Mouse (Mus musculus) forebrain, embryonic 16.5 days (tissue): ENCODE measurements around the gene Fam189a2. TPM values are rescaled to one million over a fixed set of nuclear protein-coding genes. Genes with fewer than 3 reads are reported as not detected.

Source experiments
- ATAC-seq: fragments of 200-750 bp; cut with Nextera tagmentation; 2 replicates; pipeline ENCODE4 v1.8.0; 2017; ENCODE audit warnings: mild to moderate bottlenecking, moderate library complexity
- H3K27ac ChIP-seq: fragments of 300-500 bp; sonication (generic); 2 replicates; pipeline ENCODE4 v1.5.1; 2014; ENCODE audit warnings: low read length, control low read depth
- H3K27me3 ChIP-seq: fragments of 300-500 bp; sonication (generic); replicated peaks from 2 replicates; pipeline ENCODE4 v1.6.1; 2014; ENCODE audit warnings: low read length; ENCODE audit not compliant: control insufficient read depth, insufficient read depth
- H3K36me3 ChIP-seq: fragments of 300-500 bp; sonication (generic); 2 replicates; pipeline ENCODE4 v1.6.1; 2014; ENCODE audit not compliant: control insufficient read depth, insufficient read depth
- H3K4me1 ChIP-seq: fragments of 300-500 bp; sonication (generic); replicated peaks from 2 replicates; pipeline ENCODE4 v1.6.1; 2014; ENCODE audit warnings: low read length; ENCODE audit not compliant: control insufficient read depth, insufficient read depth
- H3K4me2 ChIP-seq: fragments of 300-500 bp; sonication (generic); 2 replicates; pipeline ENCODE4 v1.6.1; 2014; ENCODE audit warnings: mild to moderate bottlenecking, low read length, control low read depth
- H3K4me3 ChIP-seq: fragments of 300-500 bp; sonication (generic); replicated peaks from 2 replicates; pipeline ENCODE4 v1.5.1; 2014; ENCODE audit warnings: mild to moderate bottlenecking, low read length, control low read depth
- H3K9ac ChIP-seq: fragments of 300-500 bp; sonication (generic); replicated peaks from 2 replicates; pipeline ENCODE4 v1.6.1; 2014; ENCODE audit warnings: low read depth, low read length, control low read depth
- H3K9me3 ChIP-seq: fragments of 300-500 bp; sonication (generic); 2 replicates; pipeline ENCODE4 v1.6.1; 2016; ENCODE audit warnings: low read length; ENCODE audit not compliant: control insufficient read depth
- WGBS: fragments of 180-500 bp; shearing (Covaris S2); extraction: QIAGEN DNeasy Blood & Tissue Kit; methylation state at CpG from one replicate; pipeline ENCODE4 v1.1.7; 2014; 5-methylcytosine and 5-hydroxymethylcytosine counted together
- polyA plus RNA-seq: library from polyadenylated mRNA; unstranded; fragments of >200 nt; fragmentation: Nextera tagmentation; extraction: Ambion mirVana; gene quantifications from 2 replicates; pipeline ENCODE4 v1.2.1, GENCODE M21; 2015

The Fam189a2 gene
- polyA plus RNA-seq, 1 experiment from 2014 or later = 1.1 TPM

DNA sequence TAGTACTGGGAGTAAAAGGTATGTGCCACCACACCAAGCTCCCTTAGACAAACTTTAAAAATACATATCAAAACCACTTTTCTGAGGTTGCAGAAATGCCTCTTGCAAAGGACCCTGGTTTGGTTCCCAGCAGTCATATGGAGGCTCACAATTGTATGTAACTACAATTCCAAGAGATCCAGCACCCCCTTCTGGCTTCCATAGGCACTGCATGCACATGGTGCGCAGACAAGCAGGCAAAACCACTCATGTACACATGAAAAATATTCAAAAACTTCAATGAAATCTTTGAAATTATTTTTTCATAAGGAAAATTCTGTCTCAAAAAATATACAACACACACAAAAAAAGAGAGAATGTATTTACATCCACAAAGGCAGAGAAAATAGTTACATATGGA is 26.1 kb upstream of the Fam189a2 start:
- no peak overlapping the region for H3K9ac ChIP-seq
- H3K4me3 ChIP-seq = no peak overlapping the region
- no peak overlapping the region for H3K4me2 ChIP-seq
- no peaks in the 10 kb centered on the region for H3K9me3 ChIP-seq
- H3K4me1 ChIP-seq = peaks cover 2% of the 10 kb centered on the region; the same call in 1 of the 2 replicates
- H3K27ac ChIP-seq = no peak overlapping the region
- WGBS = 98% methylated on average over 1 of the region's 1 CpGs
- no peak for ATAC-seq
- no peaks in the 10 kb centered on the region for H3K36me3 ChIP-seq
- no peaks in the 10 kb centered on the region for H3K27me3 ChIP-seq

- Histone ChIP-seq H3K9ac (no peak overlapping the region), H3K4me2 (no peak overlapping the region), H3K36me3 (no peaks in the 10 kb centered on the region), H3K4me3 (no peak overlapping the region), H3K27ac (no peak overlapping the region), H3K9me3 (no peaks in the 10 kb centered on the region), H3K27me3 (no peaks in the 10 kb centered on the region), H3K4me1 (peaks cover 2% of the 10 kb centered on the region; the same call in 1 of the 2 replicates)
- 60% methylated on average over 2 of the region's 2 CpGs for WGBS
- no peak for ATAC-seq
Measured at GRCm38 (mm10) chr19:24054904-24055303, 24.1 kb upstream of the Fam189a2 start.

DNA sequence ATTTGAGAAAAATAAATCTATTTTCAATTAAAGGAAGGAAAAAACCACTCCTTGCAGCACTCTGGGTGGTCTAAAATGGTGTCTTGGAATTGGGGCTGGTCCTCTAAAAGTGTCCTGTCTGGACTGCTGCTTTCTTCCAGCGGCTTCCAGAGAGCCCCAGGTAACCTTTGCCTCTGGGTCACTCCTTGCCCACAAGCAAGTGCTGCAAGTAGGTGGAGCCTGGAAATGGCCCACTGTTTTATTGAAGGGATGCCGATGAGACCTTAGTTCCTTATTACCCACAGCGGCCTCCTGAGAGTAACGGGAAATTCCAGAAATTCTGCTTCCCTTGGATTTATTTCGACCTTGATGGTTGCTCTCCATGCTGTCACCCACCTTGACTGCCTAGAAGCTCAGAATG is 23.4 kb upstream of the Fam189a2 start:
- ATAC-seq = no peak
- no peaks in the 10 kb centered on the region for H3K9me3 ChIP-seq
- 84% methylated on average over 5 of the region's 5 CpGs for WGBS
- H3K4me3 ChIP-seq = no peak overlapping the region
- no peaks in the 10 kb centered on the region for H3K36me3 ChIP-seq
- H3K9ac ChIP-seq = no peak overlapping the region
- H3K4me1 ChIP-seq = peaks cover 2% of the 10 kb centered on the region; the same call in 1 of the 2 replicates
- no peak overlapping the region for H3K4me2 ChIP-seq
- H3K27me3 ChIP-seq = no peaks in the 10 kb centered on the region
- no peak overlapping the region for H3K27ac ChIP-seq

- Histone ChIP-seq H3K36me3 (no peaks in the 10 kb centered on the region), H3K27me3 (no peaks in the 10 kb centered on the region), H3K9ac (no peak overlapping the region), H3K4me2 (no peak overlapping the region), H3K9me3 (no peaks in the 10 kb centered on the region), H3K4me1 (peaks cover 2% of the 10 kb centered on the region; the same call in 1 of the 2 replicates), H3K27ac (no peak overlapping the region), H3K4me3 (no peak overlapping the region)
- no peak for ATAC-seq
- 75% methylated on average over 2 of the region's 2 CpGs for WGBS
Measured at GRCm38 (mm10) chr19:24050514-24050913, 19.7 kb upstream of the Fam189a2 start.

DNA sequence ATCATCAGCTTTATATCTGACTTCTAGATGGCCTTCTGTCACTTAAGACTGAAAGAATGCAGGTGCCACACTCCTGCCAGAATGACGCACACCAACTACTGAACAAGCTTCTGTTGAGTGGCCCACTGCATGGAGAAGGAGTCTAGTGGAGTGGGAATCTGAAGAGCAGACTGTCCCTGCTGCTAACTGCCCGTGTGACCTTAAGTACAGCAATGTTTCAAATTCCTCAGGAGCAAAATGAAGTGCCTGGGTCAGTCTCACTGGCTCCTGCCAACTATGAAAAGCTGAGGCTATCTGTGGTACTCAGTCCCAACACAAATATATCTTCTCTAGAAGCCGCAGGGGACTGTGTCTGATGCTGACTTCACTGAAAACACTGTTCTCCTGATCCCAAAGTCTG is 18.5 kb upstream of the Fam189a2 start:
- Histone ChIP-seq H3K4me2 (no peak overlapping the region), H3K4me1 (no peaks in the 10 kb centered on the region), H3K27ac (no peak overlapping the region), H3K9ac (no peak overlapping the region), H3K4me3 (no peak overlapping the region), H3K36me3 (no peaks in the 10 kb centered on the region), H3K9me3 (no peaks in the 10 kb centered on the region), H3K27me3 (no peaks in the 10 kb centered on the region)
- no peak for ATAC-seq
- WGBS = 85% methylated on average over 3 of the region's 3 CpGs

- H3K9ac ChIP-seq = no peak overlapping the region
- no peaks in the 10 kb centered on the region for H3K9me3 ChIP-seq
- no peaks in the 10 kb centered on the region for H3K36me3 ChIP-seq
- H3K27ac ChIP-seq = no peak overlapping the region
- whole genome bisulfite sequencing = 94% methylated on average over 10 of the region's 10 CpGs
- no peaks in the 10 kb centered on the region for H3K4me1 ChIP-seq
- no peak overlapping the region for H3K4me3 ChIP-seq
- no peak for ATAC-seq
- no peaks in the 10 kb centered on the region for H3K27me3 ChIP-seq
- H3K4me2 ChIP-seq = no peak overlapping the region
Measured at GRCm38 (mm10) chr19:24046395-24046993, 15.7 kb upstream of the Fam189a2 start.

DNA sequence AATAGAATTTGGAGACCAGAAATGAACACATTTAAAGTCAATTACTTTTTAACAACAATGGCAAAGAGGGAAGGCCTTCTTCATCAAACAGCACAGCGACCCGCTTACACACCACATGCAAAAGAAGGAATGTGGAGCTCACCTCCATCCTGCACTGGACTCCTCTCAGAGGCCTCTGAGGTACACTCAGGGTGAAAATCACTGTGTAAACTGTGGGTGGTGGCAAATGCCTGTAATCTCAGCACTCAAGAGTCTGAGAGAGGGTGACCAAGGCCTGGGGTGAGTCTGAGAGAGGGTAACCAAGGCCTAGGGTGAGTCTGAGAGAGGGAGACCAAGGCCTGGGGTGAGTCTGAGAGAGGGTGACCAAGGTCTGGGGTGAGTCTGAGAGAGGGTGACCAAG is 11.6 kb upstream of the Fam189a2 start:
- Histone ChIP-seq H3K9ac (no peak overlapping the region), H3K27me3 (no peaks in the 10 kb centered on the region), H3K4me2 (no peak overlapping the region), H3K9me3 (no peaks in the 10 kb centered on the region), H3K27ac (no peak overlapping the region), H3K4me1 (no peaks in the 10 kb centered on the region), H3K4me3 (no peak overlapping the region), H3K36me3 (no peaks in the 10 kb centered on the region)
- ATAC-seq = no peak
- 99% methylated on average over 2 of the region's 2 CpGs for WGBS

- Histone ChIP-seq H3K36me3 (no peaks in the 10 kb centered on the region), H3K9me3 (no peaks in the 10 kb centered on the region), H3K4me3 (no peak overlapping the region), H3K4me1 (no peaks in the 10 kb centered on the region), H3K27ac (no peak overlapping the region), H3K9ac (no peak overlapping the region), H3K27me3 (no peaks in the 10 kb centered on the region; the same call in 1 of the 2 replicates), H3K4me2 (no peak overlapping the region)
- no peak for ATAC-seq
- 46% methylated on average over 14 of the region's 14 CpGs for WGBS
Measured at GRCm38 (mm10) chr19:24039061-24039853, 8.4 kb upstream of the Fam189a2 start.

DNA sequence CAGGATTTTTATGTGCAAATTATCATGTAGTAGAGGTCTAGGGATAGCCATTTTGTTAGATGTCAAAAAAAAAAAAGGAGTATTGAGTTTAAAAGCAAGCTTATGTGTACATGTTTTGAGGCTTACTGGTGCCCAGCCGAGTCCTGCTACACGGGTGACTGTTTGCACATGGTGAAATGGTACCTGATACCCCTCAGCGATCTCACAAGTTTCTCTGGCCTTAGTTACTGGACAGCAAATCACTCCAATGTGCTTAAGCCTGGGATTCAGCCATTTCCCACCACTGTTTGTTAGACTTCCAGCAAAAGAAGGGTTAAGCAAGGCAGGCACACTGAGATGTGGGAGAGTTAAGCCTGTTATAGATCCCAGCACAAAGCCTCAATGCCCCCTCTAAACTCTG is 3.5 kb upstream of the Fam189a2 start:
- WGBS = 14% methylated on average over 3 of the region's 3 CpGs
- Histone ChIP-seq H3K9me3 (no peaks in the 10 kb centered on the region), H3K27ac (no peak overlapping the region), H3K4me2 (no peak overlapping the region), H3K4me1 (peaks cover 12% of the 10 kb centered on the region), H3K36me3 (no peaks in the 10 kb centered on the region), H3K27me3 (peaks cover 26% of the 10 kb centered on the region), H3K4me3 (no peak overlapping the region), H3K9ac (no peak overlapping the region)
- ATAC-seq = no peak
